Mouse (Mus musculus): ENCODE results near the gene Gm3696. TPM values are rescaled to one million over a fixed set of nuclear protein-coding genes. Genes with fewer than 3 reads are reported as not detected.
"Not testable (repeated sequence)": the region's sequence is repeated elsewhere in the genome, so short reads cannot be mapped to it uniquely, and the experiment has no call there.

The Gm3696 gene
- total RNA-seq (2014; fragmentation: Nextera tagmentation) (not detected in 2 replicates), total RNA-seq (2017) (1.2 TPM in 1 of 2 replicates, not detected in the other)

DNA sequence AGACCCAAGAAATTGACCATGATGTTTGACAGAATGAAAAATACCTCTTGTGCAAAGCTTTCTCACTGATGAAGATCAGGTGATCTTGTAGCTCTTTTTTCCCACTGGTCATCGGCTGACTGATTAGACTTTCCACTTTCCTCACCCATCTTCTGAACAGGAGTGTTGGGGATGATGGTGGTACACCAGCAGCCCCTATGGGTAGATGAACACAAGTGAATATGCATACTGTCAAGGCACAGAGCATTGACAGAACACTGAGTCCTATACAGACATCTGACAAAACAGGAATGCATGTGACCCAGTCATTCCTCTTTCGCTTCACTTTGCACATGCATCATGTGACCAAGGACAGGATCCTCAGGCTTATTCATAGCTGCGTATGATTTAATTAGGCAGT, at the start of gene Gm3696:
Gm3696 (minus strand) TSS at position 101 of the 400 bp plus-strand sequence.
- not testable (repeated sequence) for ATAC-seq (replicated peaks; ENCODE audit: low FRiP score, low TSS enrichment, poor library complexity, severe bottlenecking)

DNA sequence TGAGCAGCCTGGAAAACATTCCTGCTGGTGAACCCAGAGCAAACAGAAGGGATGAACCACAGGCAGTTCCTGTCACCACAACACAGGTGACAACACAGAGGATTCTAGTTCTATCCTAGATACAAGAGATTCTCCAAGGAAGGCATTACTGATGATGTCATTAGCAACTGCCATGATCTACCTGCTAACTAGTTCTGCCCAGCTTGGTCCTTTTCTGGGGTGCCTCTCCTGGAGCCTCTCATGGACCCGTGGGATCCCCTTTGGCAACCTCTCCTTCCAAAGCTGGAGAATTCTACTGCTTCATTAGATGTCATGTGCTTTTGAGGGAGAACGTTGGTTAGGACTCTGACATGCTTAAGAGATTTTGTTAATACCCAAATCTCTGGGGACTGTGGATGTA, 24.9 kb upstream of the Gm3696 start, which contains the start of gene Gm6676:
Gm6676 (minus strand) TSS at position 101 of the 400 bp plus-strand sequence.
- ATAC-seq (replicated peaks; ENCODE audit: low FRiP score, low TSS enrichment, poor library complexity, severe bottlenecking) = not testable (repeated sequence)

DNA sequence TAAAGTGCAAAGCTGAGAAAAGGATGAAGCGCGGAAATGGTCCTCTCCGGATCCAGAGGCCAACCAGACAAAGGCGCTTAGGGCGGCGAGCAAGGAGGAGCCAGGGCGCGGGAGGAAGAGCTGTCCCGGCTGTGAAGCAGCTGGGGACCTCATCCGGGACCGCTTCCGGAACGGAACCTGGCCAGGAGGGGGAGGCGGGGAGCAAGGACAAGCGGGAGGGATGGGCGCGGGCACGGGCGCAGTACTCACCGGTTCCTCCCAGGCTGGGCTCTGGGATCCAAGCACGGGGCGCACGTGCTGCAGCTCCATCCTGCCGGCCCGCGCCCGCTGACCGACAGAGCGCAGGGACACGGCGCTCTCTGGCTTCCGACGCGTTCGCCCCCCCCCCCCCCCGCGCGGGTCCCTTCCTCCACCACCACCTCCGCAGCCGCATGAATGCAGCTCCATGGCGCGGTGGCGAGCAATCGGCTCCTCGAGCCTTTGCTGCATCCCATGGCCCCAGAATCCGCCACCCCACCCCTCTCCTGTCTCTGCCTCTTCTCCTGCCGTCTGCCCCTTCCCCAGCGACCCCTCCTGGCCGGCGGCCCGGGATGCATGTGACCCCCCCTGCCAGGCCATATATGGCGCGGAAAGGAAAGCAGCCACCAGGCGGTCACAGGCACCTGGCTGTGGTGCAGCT, 4.8 kb upstream of the Gm3696 start:
- not testable (repeated sequence) for ATAC-seq (replicated peaks; ENCODE audit: low FRiP score, low TSS enrichment, poor library complexity, severe bottlenecking)

DNA sequence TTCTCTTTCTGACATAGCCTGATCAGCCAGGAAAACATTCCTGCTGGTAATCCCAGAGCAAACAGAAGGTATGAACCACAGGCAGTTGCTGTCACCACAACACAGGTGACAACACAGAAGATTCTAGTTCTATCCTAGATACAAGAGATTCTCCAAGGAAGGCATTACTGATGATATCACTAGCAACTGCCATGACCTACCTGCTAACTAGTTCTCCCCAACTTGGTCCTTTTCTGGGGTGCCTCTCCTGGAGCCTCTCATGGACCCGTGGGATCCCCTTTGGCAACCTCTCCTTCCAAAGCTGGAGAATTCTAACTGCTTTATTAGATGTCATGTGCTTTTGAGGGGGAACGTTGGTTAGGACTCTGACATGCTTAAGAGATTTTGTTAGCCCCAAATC, 55.6 kb downstream of the Gm3696 start, which contains the start of gene Gm3685:
Gm3685 (minus strand) TSS at position 101 of the 400 bp plus-strand sequence.
- ATAC-seq (replicated peaks; ENCODE audit: low FRiP score, low TSS enrichment, poor library complexity, severe bottlenecking) = not testable (repeated sequence)

Other genes with a start within 250 kb of the Gm3696 start
- not detected in 2 replicates for gene Gm3667, start 210.7 kb downstream of the Gm3696 start, total RNA-seq (2014; fragmentation: Nextera tagmentation)
- not detected in 2 replicates for gene Gm3667, start 210.7 kb downstream of the Gm3696 start, total RNA-seq (2017)
- not detected in 2 replicates for gene Gm6356, start 126.8 kb downstream of the Gm3696 start, total RNA-seq (2014; fragmentation: Nextera tagmentation)
- gene Gm6356, start 126.8 kb downstream of the Gm3696 start, total RNA-seq (2017) = not detected in 2 replicates
- gene Gm10406, start 73.2 kb downstream of the Gm3696 start, total RNA-seq (2014; fragmentation: Nextera tagmentation) = not detected in 2 replicates
- gene Gm10406, start 73.2 kb downstream of the Gm3696 start, total RNA-seq (2017) = not detected in 2 replicates
- not detected in 2 replicates for gene Gm3685, start 55.7 kb downstream of the Gm3696 start, total RNA-seq (2014; fragmentation: Nextera tagmentation)
- not detected in 2 replicates for gene Gm3685, start 55.7 kb downstream of the Gm3696 start, total RNA-seq (2017)
- not detected in 2 replicates for gene Gm6676, start 24.8 kb upstream of the Gm3696 start, total RNA-seq (2014; fragmentation: Nextera tagmentation)
- not detected in 2 replicates for gene Gm6676, start 24.8 kb upstream of the Gm3696 start, total RNA-seq (2017)
- not detected in 2 replicates for gene Gm3512, start 73.9 kb upstream of the Gm3696 start, total RNA-seq (2014; fragmentation: Nextera tagmentation)
- gene Gm3512, start 73.9 kb upstream of the Gm3696 start, total RNA-seq (2017) = not detected in 2 replicates
- not detected in 2 replicates for gene Gm16434, start 93.9 kb upstream of the Gm3696 start, total RNA-seq (2014; fragmentation: Nextera tagmentation)
- not detected in 2 replicates for gene Gm16434, start 93.9 kb upstream of the Gm3696 start, total RNA-seq (2017)
- gene Gm3727, start 164.1 kb upstream of the Gm3696 start, total RNA-seq (2014; fragmentation: Nextera tagmentation) = not detected in 2 replicates
- not detected in 2 replicates for gene Gm3727, start 164.1 kb upstream of the Gm3696 start, total RNA-seq (2017)
- gene Gm3739, start 214.4 kb upstream of the Gm3696 start, total RNA-seq (2014; fragmentation: Nextera tagmentation) = 0.63 TPM in 1 of 2 replicates, not detected in the other
- not detected in 2 replicates for gene Gm3739, start 214.4 kb upstream of the Gm3696 start, total RNA-seq (2017)
- not detected in 2 replicates for gene Gm5797, start 231.8 kb upstream of the Gm3696 start, total RNA-seq (2014; fragmentation: Nextera tagmentation)
- gene Gm5797, start 231.8 kb upstream of the Gm3696 start, total RNA-seq (2017) = not detected in 2 replicates

Measured in megakaryocyte-erythroid progenitor cell, adult 5-6 weeks (primary cell).